Mouse (Mus musculus) cerebellum, adult 2 months (tissue): Measurements from ENCODE around the gene Grid2.

Experiments used
- CTCF ChIP-seq: fragments of 200-500 bp; IDR thresholded peaks from 2 replicates; pipeline ENCODE4 v1.5.1; 2011; ENCODE audit warnings: low read depth, mild to moderate bottlenecking, control low read depth, low read length, moderate library complexity, borderline replicate concordance; ENCODE audit not compliant: insufficient read depth
- POLR2A ChIP-seq: fragments of 200-500 bp; IDR thresholded peaks from 2 replicates; pipeline ENCODE4 v1.6.1; 2011; ENCODE audit warnings: low read length, control low read depth, borderline replicate concordance; ENCODE audit not compliant: insufficient read depth

- TF ChIP-seq CTCF = no peak
- TF ChIP-seq POLR2A = no peak
These were observed 938.0 kb downstream of the Grid2 start for GRCm38 (mm10) chr6:64193646-64194045.
